Mouse (Mus musculus) heart, postnatal 36 days (tissue): ENCODE measurements at regions not wholly inside any gene's neighbourhood (a gene's known extent, or its start where the extent isn't known, plus 50 kb on each side); places are given as distances from the start of the nearest gene placed in this dataset.

ENCODE experiments used
- DNase-seq, 2 experiments: peaks; one replicate each; pipeline ENCODE4 v3.0.0; 2021 to 2022
- intact Hi-C: fragments of 180-260 bp; cut with DNase I; formaldehyde crosslinking; loops from one replicate; pipeline ENCODE4 v1.15.1; 2025

DNA sequence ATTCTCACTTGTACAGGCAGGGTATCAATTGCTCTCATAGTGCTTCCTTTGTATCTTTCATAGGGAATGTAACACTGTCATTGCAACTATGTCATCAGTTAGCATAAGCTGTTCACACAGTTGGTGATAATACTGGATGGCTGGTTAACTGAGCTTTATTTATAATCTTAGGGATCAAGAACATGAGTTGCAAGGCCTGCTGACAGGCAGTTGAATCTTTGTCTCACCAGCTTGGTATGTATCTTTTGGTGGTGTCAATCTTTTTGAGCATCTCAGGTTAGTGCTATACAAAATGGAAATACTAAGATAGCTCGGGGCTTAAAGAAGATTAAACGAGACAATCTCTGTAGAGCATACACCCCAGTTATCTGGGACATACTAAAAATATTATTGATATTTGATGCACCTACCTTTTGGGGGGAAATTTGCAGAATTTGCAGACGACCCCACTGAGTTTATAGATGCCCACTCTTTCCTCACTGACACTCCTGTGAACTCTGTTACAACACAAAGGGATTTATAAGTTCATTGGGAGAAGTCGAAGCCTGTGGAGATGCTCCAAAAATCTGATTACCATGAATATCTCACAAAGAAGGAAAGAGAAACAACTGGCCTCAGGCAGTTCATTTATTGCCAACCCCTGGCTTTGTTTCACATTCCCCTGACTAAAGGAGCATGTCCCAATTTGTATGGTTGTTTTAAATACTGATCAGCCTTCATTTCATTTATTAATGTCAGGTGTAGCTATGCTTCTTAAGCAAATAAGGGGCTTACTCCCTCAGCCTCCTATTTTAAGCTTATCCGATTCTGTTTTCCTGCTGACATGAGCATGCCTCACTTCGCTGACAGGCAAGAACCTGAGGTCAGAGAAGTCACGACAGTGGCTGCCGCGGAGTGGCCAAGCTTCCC is 193.5 kb downstream of the Fndc1 start:
- intact Hi-C loops, result no loop called here
- no peak for DNase-seq

DNA sequence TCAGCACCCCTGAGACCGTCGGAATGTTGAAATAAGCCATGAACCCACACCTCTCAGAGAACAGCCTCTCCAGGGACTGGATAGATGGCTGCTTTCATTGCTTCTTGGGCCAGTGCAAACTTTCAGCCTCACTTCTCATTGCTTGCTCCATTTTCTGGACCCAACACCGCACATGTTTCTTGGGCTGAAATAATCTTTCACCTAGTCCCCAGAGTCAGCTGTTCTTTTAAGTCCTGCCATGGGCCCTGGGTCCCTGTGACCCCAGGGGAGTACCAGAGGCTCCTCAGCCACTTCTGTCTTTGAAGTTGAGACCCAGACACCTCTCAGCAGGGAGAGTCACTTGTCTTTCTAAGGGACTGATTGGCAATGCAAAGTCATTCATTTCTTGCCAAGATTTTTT is 201.4 kb downstream of the Fndc1 start:
- intact Hi-C loops, result no loop called here
- peak; percentile 18 to 45 for DNase-seq

DNA sequence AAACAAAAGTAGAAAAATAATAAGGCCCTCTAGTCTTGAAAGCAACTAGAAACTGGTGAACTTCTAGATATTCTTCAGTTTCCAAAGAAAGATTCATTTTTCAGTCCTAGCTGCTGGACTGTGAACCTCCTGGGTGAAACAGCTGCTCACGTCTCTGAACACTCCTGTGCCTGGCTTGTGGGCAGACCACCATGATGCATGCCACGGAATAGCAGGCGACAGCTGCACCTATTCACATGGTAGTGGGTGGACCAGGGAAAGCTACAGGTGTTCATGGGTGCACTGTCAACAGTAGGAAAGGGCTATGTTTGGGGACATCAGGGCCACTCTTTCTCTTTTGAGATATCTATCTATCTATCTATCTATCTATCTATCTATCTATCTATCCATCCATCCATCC is 203.7 kb downstream of the Fndc1 start:
- intact Hi-C loops, result no loop called here
- DNase-seq, result no peak

DNA sequence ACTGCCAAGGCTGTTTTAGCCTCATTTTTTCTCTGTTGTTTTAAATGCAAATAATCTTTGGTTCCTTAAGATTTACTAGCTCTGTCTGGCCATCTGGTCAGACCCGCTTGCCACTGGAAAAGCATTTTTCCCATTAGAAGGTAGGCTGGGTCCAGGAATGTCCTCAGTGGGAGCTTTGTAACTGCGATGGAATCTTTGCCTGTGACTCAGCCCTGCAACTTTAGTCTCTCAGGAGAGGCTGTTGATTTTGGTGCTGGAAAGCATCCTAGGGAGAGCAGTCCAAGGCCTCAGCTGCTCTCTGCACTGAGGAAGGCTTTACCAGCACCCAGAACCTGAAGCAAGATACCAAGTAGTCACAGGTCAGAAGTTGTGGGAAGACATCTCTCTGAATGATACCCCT is 205.8 kb downstream of the Fndc1 start:
- intact Hi-C loops, result loop anchor here (2.0 kb wide), 1 partner anchor 44 kb away; no protein-coding TSS in a partner anchor
- DNase-seq, result peak; percentile 26 to 36

DNA sequence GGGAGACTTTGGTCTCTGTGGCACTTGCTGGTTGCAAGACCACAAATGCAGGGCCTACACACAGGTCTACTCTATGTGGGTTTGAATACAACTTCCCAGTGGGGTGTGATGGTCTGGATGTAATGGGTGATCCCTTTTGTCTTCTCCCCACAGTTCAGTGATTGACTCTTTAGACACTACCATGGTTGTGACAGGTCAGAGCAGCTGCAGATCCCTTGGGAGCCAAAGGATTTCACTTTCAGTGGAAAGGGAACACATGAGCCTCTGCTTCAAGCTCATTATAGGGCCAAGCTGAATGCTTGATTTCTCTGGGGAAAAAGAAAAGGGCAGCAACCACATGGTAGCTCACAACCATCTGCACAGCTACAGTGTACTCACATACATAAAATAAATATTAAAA is 206.9 kb downstream of the Fndc1 start:
- intact Hi-C loops, result loop anchor here (2.0 kb wide), 1 partner anchor 43 kb away; no protein-coding TSS in a partner anchor
- DNase-seq, result no peak

DNA sequence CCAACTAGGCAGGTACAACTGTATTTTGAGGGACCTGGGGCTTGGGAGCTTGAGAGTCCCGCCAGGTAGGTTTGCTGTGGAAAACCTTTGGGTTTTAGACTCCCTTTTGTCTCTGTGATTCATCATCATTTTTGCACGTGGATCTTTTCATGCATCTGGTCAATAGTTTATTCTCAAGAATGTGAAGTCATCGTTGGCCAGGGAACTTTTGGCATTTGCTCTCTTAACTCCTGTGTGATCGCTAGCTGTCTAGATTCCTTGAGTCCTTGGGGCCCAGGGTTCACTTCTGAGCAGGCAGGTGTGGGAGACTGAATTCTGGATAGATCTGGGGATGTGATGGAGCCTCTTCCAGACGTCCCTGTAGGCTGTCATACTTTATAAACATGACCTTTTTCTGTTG is 207.5 kb downstream of the Fndc1 start:
- intact Hi-C loops, result loop anchor here (2.0 kb wide), 1 partner anchor 43 kb away; no protein-coding TSS in a partner anchor
- peak in 1 of 2 experiments; percentile 17 for DNase-seq

DNA sequence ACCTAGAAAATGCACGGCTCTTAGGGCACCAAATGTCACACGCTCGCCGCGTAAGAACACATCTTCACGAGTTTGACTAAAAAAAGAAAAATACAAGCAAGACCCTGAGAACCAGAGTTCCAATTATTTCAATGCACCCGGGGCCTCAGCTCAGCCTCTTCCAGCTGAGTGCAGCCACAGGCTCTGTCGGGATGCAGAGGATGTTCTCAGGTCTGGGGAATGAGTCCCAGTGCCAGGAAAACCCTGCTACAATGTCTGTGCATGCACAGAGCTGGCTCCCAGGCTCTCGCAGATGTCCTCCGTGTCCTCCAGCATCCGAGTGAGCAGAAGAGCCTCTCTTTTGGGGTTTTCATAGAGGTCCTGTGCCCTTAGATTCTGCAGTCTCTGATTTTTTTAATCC is 219.1 kb downstream of the Fndc1 start:
- intact Hi-C loops, result no loop called here
- no peak for DNase-seq

DNA sequence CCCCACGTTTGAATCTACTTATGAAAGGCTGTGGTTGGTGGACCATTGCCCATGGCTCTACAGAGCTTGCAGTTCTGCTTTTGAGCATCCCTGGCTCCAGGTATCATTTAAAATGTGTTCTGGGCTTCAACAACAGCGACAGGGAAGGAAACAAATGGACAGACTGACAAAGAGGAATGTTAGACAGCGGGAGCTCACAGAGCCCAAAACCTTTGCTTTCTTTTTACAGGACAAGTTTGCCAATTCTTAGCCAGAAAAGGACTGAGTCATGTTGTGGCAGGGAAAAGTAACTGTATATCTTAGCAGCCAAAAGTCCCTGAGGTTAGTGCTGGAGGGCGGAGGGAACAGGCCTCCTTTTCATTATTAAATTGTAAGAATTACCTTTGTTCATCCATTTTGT is 219.7 kb downstream of the Fndc1 start:
- intact Hi-C loops, result no loop called here
- no peak for DNase-seq

DNA sequence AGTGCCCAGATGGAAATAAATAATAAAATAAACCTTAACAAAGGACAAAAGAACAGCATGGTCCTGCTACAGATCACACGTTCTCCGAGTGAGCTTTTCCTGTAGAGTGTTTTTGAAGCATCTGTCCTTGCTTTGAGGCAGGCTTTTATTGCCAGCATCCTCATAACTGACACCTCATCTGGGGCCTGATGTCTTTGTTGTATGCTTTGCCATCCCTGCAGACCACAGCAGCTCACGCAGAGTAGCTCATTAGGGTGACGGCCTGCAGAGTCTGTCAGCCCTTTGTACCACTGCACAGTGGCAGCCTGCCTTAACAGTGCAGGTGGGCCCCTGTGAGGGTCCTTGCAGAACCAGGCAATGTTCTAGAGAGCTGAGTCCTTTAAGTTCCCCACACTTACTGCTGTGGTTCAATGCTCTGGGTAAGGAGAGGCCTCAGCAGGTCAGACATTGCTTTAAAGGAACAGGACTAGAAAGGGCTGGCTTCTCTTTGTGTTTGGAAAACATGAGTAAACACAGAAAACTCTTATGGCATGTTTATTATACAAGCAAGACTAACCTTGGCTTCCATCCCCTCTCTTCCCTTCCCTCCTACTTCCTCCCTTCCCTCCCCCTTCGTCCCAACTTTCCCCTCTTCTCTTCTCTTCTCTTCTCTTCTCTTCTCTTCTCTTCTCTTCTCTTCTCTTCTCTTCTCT is 219.7 kb upstream of the Unc93a2 start:
- intact Hi-C loops, result no loop called here
- DNase-seq, result no peak

DNA sequence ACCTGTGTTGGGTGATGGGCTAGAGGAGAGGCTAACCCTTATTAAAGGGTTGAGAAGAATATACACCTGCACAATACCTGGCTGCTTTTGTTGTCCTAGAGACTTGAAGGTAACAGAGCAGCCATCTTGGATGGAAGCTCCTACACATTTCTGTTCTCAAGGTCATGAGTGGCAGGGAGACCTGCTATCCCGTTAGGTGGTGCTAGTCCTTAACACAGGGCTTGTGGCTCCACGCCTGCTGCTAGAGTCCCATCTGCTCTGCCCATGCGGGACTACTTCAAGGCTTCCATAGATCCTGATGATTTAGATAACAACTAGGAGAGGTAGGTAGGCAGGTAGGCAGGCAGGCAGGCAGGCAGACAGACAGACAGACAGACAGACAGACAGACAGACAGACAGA is 218.8 kb upstream of the Unc93a2 start:
- intact Hi-C loops, result no loop called here
- DNase-seq, result no peak

DNA sequence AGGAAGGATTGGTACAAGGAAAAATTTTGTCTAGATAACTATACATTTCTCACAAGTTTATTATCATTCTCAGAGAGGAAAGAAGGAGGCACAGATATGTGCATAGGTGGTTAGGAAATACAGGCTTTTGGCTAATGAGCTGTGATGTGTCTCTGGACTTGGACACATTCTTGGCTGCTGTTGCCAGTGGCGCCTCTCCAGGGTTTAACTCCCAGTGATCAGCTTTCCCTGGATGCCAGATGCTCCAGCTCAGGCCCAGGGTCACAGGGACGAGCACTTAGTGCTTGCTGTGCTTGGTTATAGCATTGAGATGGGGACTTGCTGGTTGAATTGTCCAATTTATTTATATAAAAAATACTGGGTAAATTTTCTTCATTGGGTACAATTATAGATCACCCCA is 215.3 kb upstream of the Unc93a2 start:
- DNase-seq, result peak; percentile 71 to 73
- intact Hi-C loops, result no loop called here

DNA sequence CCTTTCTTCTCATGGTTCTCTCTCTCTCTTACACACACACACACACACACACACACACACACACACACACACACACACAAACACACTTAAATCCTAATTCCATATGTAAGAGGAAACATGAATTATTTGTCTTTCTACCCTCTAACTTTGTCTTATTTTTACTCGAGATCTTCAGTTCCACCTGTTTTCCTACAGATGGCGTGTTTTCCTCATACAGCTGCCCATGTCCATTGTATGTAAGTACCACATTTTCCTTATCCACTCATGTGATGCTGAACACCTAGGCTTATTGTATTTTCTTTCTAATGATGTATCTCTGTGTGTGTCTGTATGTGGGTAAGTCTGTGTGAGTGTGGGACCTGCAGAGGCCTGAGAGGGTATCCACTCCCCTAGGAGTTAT is 212.2 kb upstream of the Unc93a2 start:
- intact Hi-C loops, result loop anchor here (5.0 kb wide), 1 partner anchor 225 kb away; no protein-coding TSS in a partner anchor

DNA sequence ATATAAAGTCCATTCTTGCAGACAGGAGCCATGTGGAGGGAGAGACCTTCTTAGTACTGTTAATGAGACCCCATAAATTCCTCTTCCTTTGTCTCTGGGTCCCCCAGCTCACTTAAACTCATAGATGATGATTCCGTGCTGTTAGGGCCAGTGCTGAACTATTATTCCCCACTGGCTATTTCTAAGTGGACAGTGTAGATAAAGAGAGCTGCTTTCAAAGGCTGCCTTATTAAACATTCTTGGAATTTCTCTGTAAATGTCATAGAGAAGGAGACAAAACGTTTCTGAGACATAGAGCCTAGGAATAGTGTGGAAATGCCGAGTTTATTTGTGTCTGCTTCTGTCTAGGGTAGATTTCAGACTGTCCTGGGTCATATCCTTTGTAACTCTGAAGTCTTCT is 209.5 kb upstream of the Unc93a2 start:
- intact Hi-C loops, result loop anchor here (5.0 kb wide), 2 partner anchors 218 to 228 kb away; no protein-coding TSS in a partner anchor
- no peak for DNase-seq

More for the DNA sequence above, 212.2 kb upstream of the Unc93a2 start:
- no peak for DNase-seq

DNA sequence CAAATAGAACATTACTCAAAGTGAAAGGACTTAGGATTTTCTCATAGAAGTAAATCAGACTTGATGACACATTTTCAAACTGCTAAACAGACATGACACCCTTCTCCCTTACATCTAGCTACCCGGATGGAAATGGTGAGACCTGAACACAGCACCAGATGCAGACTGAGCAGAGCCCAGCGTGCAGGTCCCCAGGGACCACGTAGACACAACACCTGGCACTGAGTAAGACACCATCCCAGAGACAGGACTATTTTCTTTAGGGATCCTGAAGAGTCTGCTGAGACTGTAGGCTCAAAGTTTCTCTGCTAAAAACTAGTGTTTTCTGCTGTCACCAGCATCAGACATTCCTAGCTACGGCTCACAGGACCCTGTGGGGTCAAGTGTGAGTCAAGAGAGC is 207.2 kb upstream of the Unc93a2 start:
- DNase-seq, result no peak
- intact Hi-C loops, result loop anchor here (5.0 kb wide), 1 partner anchor 220 kb away; no protein-coding TSS in a partner anchor

DNA sequence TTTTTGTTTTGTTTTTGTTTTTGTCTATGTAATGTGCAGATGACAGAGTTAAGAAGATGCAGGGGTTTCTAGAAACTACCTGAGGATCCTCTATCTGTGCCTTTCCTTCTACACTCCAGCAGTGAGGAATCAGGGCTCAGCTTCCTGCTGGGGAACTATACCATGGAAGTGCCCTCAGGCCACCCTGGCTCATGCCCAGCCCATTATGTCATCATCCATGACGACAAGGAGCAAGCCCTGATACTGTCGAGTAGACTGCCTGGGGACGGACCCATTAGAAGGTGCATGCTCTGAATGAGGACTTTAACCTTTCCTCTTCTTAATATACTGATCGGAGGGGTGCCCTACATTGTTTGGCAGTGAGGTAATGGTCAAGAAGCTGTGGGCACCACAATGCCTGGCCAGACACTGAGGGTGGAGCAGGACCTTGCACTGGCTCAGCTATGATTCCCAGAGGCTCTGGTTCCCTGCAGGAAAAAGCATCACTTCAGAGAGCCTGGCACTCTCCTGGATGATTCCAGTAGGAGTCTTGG is 197.7 kb upstream of the Unc93a2 start:
- no peak for DNase-seq
- intact Hi-C loops, result no loop called here

DNA sequence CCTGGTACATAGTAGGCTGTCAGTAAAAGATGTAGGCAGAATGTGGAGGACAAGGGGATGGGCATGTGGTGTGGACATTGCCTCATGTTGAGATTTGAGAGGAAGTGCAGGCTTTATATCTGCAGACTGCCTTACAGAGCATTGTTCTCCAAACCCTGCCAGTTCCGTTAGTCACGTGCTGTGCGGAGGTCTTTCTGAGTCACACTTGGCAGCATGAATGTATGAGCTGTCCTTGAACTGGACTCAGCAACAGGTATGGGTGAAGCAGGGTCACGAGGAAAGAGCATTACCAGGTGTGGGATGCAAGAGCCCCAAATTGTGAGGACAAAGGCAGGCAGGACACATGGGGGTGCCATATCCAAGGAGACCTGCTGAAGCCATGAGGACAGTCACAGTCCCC is 193.8 kb upstream of the Unc93a2 start:
- intact Hi-C loops, result no loop called here
- no peak for DNase-seq

DNA sequence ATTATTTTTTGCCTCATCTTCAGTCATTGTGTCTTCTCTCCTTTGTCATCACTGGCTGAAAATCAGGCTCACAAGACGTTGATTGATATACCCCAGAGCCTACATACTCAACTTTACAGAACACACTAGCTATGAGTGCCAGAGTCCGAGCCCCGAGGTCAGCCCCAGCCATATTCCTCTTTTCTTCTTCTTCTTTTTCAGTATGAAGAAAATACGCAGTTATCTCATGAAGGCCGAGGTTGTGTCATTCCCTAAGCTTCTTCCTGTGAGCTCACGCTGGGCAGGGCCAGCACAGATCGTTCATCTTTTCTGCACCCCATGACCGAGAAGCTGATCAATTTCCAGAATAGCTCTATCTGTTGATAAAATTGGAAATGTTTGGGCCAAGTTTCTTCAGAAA is 192.7 kb upstream of the Unc93a2 start:
- no peak for DNase-seq
- intact Hi-C loops, result no loop called here

DNA sequence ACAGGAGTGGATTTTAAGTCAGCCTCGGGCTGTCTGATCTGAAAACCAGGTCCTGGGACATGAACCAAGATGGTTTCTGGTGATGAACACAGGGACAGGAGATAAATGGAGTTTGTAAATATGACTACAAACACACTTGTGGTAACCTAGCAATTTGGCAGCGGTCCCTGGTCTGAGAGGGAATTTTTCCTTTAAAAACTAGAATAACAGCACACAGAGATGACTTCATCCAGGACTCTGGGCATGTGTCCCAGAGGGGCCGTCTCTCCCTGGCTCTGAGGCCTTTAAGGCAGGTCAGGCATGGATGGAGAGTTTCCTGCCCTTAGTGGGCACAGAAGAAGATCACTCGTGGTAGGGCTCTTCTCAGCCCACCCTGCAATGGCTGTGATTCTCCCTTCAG is 192.0 kb upstream of the Unc93a2 start:
- DNase-seq, result peak; percentile 73
- intact Hi-C loops, result loop anchor here (2.0 kb wide), 1 partner anchor 44 kb away; no protein-coding TSS in a partner anchor

DNA sequence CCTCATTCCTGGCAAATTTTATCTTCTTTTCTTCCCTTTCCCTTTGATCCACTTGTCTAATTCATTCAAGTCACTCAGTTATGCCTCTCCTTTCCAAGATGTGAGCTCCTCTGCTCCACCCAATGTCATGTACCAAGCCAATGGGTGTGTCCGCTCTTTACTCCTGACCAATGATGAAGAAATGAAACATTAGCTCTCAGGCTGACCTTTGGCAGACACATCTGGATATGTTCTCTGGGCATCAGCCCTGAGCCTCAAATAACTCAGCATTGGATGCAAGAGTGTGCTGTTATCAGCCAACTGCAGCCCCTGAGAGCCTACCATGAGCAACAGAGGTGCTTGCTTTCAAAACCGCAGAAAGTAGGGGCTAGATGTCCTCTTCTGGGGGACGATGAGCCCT is 186.2 kb upstream of the Unc93a2 start:
- intact Hi-C loops, result no loop called here
- peak; percentile 18 to 27 for DNase-seq

DNA sequence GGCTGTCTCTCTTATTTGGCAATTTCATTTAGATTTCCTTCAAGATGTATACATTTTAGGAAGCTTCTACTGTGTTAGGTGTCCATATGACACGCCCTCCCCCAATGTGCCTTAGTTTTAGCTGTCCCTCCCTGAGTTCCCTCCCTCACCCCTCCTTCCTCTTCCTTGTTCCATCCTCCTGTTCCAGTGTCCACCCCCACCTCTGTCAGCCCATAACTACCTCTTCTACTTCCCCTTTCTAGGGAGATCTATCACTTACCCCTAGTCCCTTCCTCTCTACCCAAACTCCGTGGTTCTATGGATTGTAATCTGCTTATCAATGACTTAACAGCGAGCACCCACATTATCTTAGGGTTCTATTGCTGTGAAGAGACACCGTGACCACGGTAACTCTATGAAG is 183.2 kb upstream of the Unc93a2 start:
- intact Hi-C loops, result no loop called here
- no peak for DNase-seq

DNA sequence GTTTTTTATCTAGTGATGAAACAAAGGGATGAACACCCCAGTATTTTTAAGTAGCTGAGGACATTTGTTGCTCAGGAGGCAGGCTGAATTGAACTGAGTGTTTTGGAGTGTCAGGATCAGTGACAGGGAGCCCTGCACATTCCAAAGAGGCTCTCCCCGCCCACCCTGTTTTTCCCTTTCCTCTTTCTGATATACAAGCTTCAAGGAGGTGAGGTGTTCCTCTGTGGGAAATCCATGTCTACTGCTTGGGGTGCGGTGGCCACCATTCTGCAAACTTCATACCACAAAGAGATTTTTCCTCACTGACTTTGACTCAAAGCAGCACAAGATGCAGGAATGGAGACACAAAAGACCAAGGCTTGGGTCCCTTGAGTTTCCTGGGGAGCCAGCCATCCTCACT is 180.5 kb upstream of the Unc93a2 start:
- intact Hi-C loops, result no loop called here
- DNase-seq, result no peak
